Mouse (Mus musculus): ENCODE data around the gene Rabgap1l.

DNA sequence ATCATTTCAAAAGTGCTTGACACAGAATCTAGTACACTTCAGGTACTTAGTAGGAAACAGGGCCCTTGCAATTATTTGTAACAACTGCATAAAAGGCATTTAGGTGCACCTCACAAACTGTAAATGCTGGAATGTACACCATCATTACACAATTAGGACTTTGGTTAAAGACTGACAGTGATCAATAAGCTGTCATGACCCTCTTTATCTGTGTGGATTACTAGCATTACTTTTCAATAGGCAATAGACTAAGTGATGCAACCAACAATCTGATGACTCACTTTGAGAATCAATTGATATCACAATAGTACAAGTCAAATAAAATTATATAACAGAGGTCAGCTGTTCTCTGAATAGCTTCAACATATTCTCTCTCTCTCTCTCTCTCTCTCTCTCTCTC lies 418.5 kb downstream of the Rabgap1l start:
- TF ChIP-seq CTCF (IDR thresholded peaks at IDR 0.05; ENCODE audit: low read depth, low read length) = no peak
- TF ChIP-seq TAL1 (conservative IDR thresholded peaks at IDR 0.05; ENCODE audit: low read depth, low read length) = no peak
- TF ChIP-seq GATA1 (IDR thresholded peaks at IDR 0.05; ENCODE audit: borderline replicate concordance, low read length) = no peak
- no peak for TF ChIP-seq GATA2 (IDR thresholded peaks at IDR 0.05; ENCODE audit: borderline replicate concordance, low read depth, low read length)

Data from G1E (cell line).